ENCODE assay signal across 24 mouse cellular contexts in genomic region chr7:129771876-129772275, GRCm38 (mm10).
DNase-seq lines count a peak whose midpoint lies in the region; ATAC-seq lines count a peak whose summit lies in the region.
"Had no signal": no experiment of that assay in that cellular context is flagged by ENCODE, and none has a peak within 500 bp of the region (broad histone marks: within the 10 kb centered on the region; RNA-seq: fewer than 3 reads in every experiment).

No protein-coding gene starts in this region.

- peaks cover 19% of the 10 kb centered on the region for H3K27me3 ChIP-seq in hindbrain, embryonic 15.5 days
- peaks cover 8% of the 10 kb centered on the region; the same call in 1 of the 2 replicates for H3K27me3 ChIP-seq in hindbrain, embryonic 14.5 days (ENCODE audit: control insufficient read depth, insufficient read depth, low read length)
- H3K27me3 ChIP-seq: intestine, embryonic 15.5 days; liver, embryonic 12.5 days had no signal

- DNase-seq in hindbrain, embryonic 14.5 days (ENCODE audit: low spot score), result no peak
- DNase-seq in thymus, postnatal 0 days (ENCODE audit: low spot score), result peak; percentile 34
- DNase-seq in thymus, adult 18-20 months, result no peak
- no peak for DNase-seq in layer of hippocampus, postnatal 36 days
- DNase-seq in c-Kit-positive CD71-positive TER-119-positive erythroid progenitor cells, embryonic 14.5 days (ENCODE audit: low spot score), result no peak
- DNase-seq: adrenal gland, postnatal 36 days; cerebellum, adult 2 months; cerebellum, postnatal 36 days; gastrocnemius, postnatal 10 days; heart, postnatal 10 days; left cerebral cortex, postnatal 4 days; lung, adult 2 months; lung, postnatal 36 days; right cerebral cortex, adult 18-20 months had no signal

- peaks cover 24% of the 10 kb centered on the region for H3K4me1 ChIP-seq in hindbrain, embryonic 15.5 days (replicated peaks)
- peaks cover 9% of the 10 kb centered on the region; the same call in 1 of the 2 replicates for H3K4me1 ChIP-seq in hindbrain, embryonic 14.5 days (replicated peaks; ENCODE audit: control insufficient read depth, insufficient read depth, low read length)
- H3K4me1 ChIP-seq: liver, embryonic 12.5 days had no signal

- no peaks in the 10 kb centered on the region for H3K9me3 ChIP-seq in hindbrain, embryonic 15.5 days
- no peaks in the 10 kb centered on the region for H3K9me3 ChIP-seq in hindbrain, embryonic 14.5 days (ENCODE audit: control insufficient read depth, low read length)
- H3K9me3 ChIP-seq: forebrain, embryonic 13.5 days; hindbrain, embryonic 13.5 days; intestine, embryonic 15.5 days; liver, embryonic 12.5 days; neural tube, embryonic 13.5 days had no signal

- WGBS in hindbrain, embryonic 15.5 days, result 78% methylated on average over 2 of the region's 2 CpGs
- 86% methylated on average over 2 of the region's 2 CpGs for whole genome bisulfite sequencing in hindbrain, embryonic 14.5 days

- no peaks in the 10 kb centered on the region for H3K36me3 ChIP-seq in hindbrain, embryonic 15.5 days
- H3K36me3 ChIP-seq in hindbrain, embryonic 14.5 days (replicated peaks; ENCODE audit: control insufficient read depth, insufficient read depth), result no peaks in the 10 kb centered on the region
- H3K36me3 ChIP-seq: hindbrain, embryonic 13.5 days; intestine, embryonic 15.5 days; liver, embryonic 12.5 days; neural tube, embryonic 13.5 days had no signal

- 0 out of 2 replicates have a peak overlapping the region, but pooled peaks have one; percentile 15 for H3K27ac ChIP-seq in hindbrain, embryonic 15.5 days (replicated peaks)
- H3K27ac ChIP-seq in hindbrain, embryonic 14.5 days, result no peak overlapping the region
- H3K27ac ChIP-seq: forebrain, embryonic 13.5 days; hindbrain, embryonic 13.5 days; intestine, embryonic 15.5 days; layer of hippocampus, adult 2 months; left cerebral cortex, adult 2 months; liver, embryonic 12.5 days had no signal

- H3K4me3 ChIP-seq in hindbrain, embryonic 15.5 days, result no peak overlapping the region
- H3K4me3 ChIP-seq in hindbrain, embryonic 14.5 days (replicated peaks; ENCODE audit: low read length), result no peak overlapping the region
- H3K4me3 ChIP-seq: forebrain, embryonic 13.5 days; hindbrain, embryonic 13.5 days; intestine, embryonic 15.5 days; layer of hippocampus, adult 2 months; left cerebral cortex, adult 2 months; liver, embryonic 12.5 days; neural tube, embryonic 13.5 days had no signal

- no peak overlapping the region for H3K4me2 ChIP-seq in hindbrain, embryonic 15.5 days
- H3K4me2 ChIP-seq in hindbrain, embryonic 14.5 days (replicated peaks), result no peak overlapping the region
- H3K4me2 ChIP-seq: forebrain, embryonic 13.5 days; hindbrain, embryonic 13.5 days; intestine, embryonic 15.5 days; liver, embryonic 12.5 days; midbrain, embryonic 11.5 days; neural tube, embryonic 13.5 days had no signal

- no peak overlapping the region for H3K9ac ChIP-seq in hindbrain, embryonic 15.5 days
- no peak overlapping the region for H3K9ac ChIP-seq in hindbrain, embryonic 14.5 days
- H3K9ac ChIP-seq: forebrain, embryonic 13.5 days; hindbrain, embryonic 13.5 days; intestine, embryonic 15.5 days; liver, embryonic 12.5 days; neural tube, embryonic 13.5 days had no signal

- no peak for ATAC-seq in hindbrain, embryonic 15.5 days (ENCODE audit: low FRiP score, low read depth)
- ATAC-seq in hindbrain, embryonic 14.5 days (ENCODE audit: low FRiP score), result no peak
- ATAC-seq in megakaryocyte progenitor cell, adult 5-6 weeks (replicated peaks; ENCODE audit: poor library complexity), result peak; percentile 78
- ATAC-seq: forebrain, embryonic 13.5 days; intestine, embryonic 15.5 days; liver, embryonic 12.5 days had no signal
